Mouse (Mus musculus) cerebellum, postnatal 14 days (tissue): ENCODE measurements at regions not wholly inside any gene's neighbourhood (a gene's known extent, or its start where the extent isn't known, plus 50 kb on each side); places are given as distances from the start of the nearest gene placed in this dataset.
A peak's percentile ranks its signal among the peaks of the same experiment; 100 is the strongest.

Experiments
- DNase-seq, 2 experiments: peaks; one replicate each; pipeline ENCODE4 v3.0.0; 2021; ENCODE audit warnings: mixed read lengths in 2 of 2

GRCm38 (mm10) chr2:148292442-148292841 is 102.7 kb upstream of the Sstr4 start:
- DNase-seq, result no peak

GRCm38 (mm10) chr2:148292895-148293294 is 102.2 kb upstream of the Sstr4 start:
- DNase-seq, result no peak

GRCm38 (mm10) chr2:148300879-148301278 is 94.3 kb upstream of the Sstr4 start:
- DNase-seq, result no peak

- DNase-seq, result no peak
Observed at GRCm38 (mm10) chr2:148312255-148312654, 82.9 kb upstream of the Sstr4 start.

- no peak for DNase-seq
Observed at GRCm38 (mm10) chr2:148320896-148321295, 74.2 kb upstream of the Sstr4 start.

- no peak for DNase-seq
Observed at GRCm38 (mm10) chr2:148325362-148325761, 69.8 kb upstream of the Sstr4 start.

- no peak for DNase-seq
Observed at GRCm38 (mm10) chr2:148325854-148326387, 69.2 kb upstream of the Sstr4 start.

- DNase-seq, result no peak
Observed at GRCm38 (mm10) chr2:148326414-148326813, 68.7 kb upstream of the Sstr4 start.

GRCm38 (mm10) chr2:148327552-148327951 is 67.6 kb upstream of the Sstr4 start:
- no peak for DNase-seq

GRCm38 (mm10) chr2:148330368-148330767 is 64.8 kb upstream of the Sstr4 start:
- no peak for DNase-seq

GRCm38 (mm10) chr2:148334555-148334954 is 60.6 kb upstream of the Sstr4 start:
- no peak for DNase-seq

- no peak for DNase-seq
Observed at GRCm38 (mm10) chr2:148336626-148337025, 58.5 kb upstream of the Sstr4 start.

GRCm38 (mm10) chr2:148338308-148338768 is 56.8 kb upstream of the Sstr4 start:
- DNase-seq, result peak; percentile 2

GRCm38 (mm10) chr2:148338894-148339293 is 56.2 kb upstream of the Sstr4 start:
- no peak for DNase-seq

GRCm38 (mm10) chr2:148344193-148344592 is 51.0 kb upstream of the Sstr4 start:
- no peak for DNase-seq
